Mouse (Mus musculus): ENCODE measurements around the gene Gm5105.

Gene Gm5105

DNA sequence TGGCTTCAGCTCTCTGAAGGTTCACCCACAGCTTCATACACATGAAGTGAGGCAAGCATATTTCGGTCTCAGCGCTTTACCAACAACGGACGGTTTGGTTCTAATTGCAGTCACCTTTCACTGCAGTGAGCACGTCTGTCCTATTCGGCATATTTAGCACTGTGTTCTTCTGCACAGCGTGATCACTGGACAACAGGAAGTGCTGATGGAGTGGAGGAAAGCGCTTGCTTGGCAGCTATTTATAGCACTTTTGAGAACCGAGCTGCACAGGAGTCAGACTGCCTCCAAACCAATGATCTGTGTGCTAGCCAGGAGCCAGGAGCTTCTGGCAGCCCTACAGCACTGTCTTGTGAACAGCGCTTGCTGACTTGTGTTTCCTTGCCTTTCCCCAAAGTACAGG is 40.9 kb downstream of the Gm5105 start:
- DNase-seq (ENCODE audit: low spot score): no peak

GRCm38 (mm10) chr3:138022651-138023050 is 44.5 kb downstream of the Gm5105 start:
- DNase-seq (ENCODE audit: low spot score): no peak

DNA sequence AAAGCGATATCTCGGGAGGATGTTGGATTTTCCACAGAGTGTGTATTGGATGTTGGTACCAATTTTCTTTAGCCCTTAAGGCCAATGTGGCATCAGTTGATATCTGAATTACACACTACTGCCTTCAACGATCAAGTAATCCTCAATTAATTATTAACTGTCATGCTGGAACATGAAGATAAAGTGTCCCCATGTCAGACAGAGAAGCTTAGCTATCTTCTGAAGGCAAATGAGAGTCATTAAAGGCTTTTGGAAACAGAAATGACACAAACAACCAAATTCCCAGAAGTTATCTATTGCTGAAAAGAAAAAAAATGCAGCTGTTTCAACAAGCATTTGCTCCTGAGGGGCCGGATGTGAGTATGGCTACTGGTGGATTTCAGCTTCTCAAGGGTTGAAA is 45.2 kb downstream of the Gm5105 start:
- no peak for DNase-seq (ENCODE audit: low spot score)

DNA sequence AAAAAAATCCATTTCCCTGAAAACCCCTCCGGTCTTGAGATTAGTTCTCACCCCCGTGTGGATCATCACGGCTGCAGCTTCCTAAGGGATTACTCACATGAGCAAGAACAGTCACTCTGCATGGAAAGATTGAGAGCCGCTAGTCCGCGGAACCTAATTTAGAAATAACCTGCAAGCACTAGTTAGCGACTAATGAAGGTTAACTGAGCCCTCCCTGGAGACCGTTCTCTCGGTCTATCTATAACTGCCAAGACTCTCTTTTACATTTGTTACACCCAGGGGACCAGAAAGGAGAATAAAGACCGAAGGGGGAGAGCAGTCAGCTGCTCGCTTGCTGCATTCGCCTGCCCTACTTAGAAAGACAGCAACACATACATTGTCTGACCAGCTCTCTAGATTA is 50.4 kb downstream of the Gm5105 start:
- no peak for DNase-seq (ENCODE audit: low spot score)

- DNase-seq (ENCODE audit: low spot score): no peak
Measured at GRCm38 (mm10) chr3:138014725-138015124, 52.5 kb downstream of the Gm5105 start.

- no peak for DNase-seq (ENCODE audit: low spot score)
Measured at GRCm38 (mm10) chr3:138012351-138012750, 54.8 kb downstream of the Gm5105 start.

DNA sequence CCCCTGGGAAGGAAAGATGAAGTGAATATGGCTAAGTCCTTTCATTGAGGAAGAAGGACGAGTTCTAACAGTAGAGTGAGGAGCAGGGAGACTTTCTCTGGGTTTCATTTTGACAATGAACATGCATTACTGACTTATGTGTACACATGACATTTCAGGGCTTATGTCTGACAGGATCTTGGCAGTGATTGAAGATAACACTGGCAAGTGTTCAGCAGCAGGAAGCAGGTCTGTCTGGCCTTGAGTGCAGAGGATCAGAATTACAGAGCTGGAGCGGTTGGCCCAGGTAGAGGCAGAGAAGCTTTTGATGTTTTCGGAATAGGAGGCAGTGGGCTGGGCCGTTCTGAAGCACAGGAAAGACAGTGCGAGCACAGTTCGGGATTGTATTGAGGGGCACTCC is 59.0 kb downstream of the Gm5105 start:
- no peak for DNase-seq (ENCODE audit: low spot score)

GRCm38 (mm10) chr3:138006896-138007295 is 60.3 kb downstream of the Gm5105 start:
- no peak for DNase-seq (ENCODE audit: low spot score)

DNA sequence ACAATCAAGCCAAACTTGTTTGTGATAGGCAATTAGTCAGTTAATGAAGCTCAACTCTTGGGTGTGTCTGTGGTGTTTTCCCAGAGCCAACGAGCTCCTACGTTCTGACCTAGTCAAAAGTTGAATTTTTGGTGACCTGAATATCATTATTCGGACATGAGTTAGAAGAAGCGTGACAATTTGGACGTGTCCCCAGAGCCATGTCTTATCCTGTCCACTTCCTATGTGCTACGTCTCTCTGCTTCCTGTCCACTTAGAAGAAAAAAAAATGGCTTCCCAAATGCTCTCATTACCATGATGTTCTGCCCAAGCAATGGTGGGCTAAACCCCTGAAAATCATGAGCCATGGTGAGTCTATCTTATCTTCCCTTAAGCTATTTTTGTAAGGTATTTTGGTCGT is 63.9 kb downstream of the Gm5105 start:
- no peak for DNase-seq (ENCODE audit: low spot score)

DNA sequence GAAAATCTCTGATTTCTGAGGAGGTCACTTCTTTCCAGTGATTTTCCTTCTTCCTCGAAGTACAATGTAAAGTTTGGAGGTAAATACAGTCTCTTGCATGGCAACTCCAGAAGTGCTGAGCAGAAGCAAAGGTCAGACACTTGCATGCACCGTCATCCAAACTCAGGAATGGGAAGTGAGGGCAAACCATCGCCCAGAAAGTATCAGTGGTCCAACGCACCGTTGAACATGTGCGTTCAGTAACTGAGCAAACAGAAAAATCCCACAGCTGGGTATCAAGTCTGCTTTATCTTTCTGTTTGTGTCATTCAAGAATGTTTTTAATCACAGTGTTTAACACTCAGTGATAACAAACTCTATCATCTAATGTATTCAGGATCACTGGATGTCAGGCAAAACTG is 64.6 kb downstream of the Gm5105 start:
- no peak for DNase-seq (ENCODE audit: low spot score)

- no peak for DNase-seq (ENCODE audit: low spot score)
Measured at GRCm38 (mm10) chr3:138001865-138002264, 65.3 kb downstream of the Gm5105 start.

DNA sequence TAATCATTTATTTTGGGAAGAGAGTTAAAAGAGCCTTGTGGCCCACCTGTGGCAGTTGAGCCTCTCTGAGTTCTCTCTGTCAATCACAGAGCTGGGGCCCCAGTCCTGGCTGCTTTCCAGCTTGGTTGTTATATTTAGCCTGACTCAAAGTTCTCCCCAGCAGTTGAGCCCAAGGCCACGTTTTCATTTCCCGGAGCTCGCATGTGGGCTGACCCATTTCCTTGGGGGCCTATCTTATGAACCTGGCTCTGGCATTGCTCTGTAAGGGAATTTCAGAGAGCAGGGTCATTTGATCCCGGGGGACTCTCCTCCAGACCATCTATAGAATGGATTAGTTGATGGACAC is 66.5 kb downstream of the Gm5105 start:
- no peak for DNase-seq (ENCODE audit: low spot score)

DNA sequence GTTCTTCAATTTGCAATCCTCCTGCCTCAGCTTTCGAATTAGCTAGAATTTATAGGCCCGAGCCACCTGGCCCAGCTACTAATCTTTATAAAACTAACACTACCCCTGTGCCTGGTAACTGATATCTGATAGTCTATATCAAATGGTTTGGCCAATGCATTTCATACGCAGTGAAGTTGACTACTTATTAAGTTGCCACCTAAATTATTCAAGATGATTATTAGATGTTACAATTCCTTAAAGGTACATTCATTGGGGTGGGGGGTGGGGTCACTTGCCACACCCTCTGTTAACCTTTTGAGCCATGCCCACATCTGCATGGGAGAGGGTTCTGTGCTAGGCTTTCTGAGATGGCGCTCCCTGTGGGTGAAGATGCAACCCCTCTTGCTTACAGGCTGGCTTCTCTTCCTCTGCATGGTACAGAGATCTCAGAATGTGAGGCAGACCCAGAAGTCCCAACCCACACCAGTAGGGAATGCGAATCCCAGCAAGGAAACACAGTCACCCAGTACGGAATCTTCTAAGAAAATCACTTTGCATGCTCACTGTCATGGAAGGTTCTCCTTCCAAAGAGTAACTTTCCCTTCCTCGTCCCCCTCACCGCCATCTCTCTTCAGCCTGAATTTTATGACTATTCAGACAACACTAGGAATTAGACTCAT is 67.0 kb downstream of the Gm5105 start:
- no peak for DNase-seq (ENCODE audit: low spot score)

- DNase-seq (ENCODE audit: low spot score): no peak
Measured at GRCm38 (mm10) chr3:137999224-137999790, 67.9 kb downstream of the Gm5105 start.
